Mouse (Mus musculus) G1E-ER4 (cell line): ENCODE data around the gene Adamts12. TPM values are rescaled to one million over a fixed set of nuclear protein-coding genes. Genes with fewer than 3 reads are reported as not detected.

Experiments
- GATA1 ChIP-seq: IDR thresholded peaks from one replicate; pipeline ENCODE4 v1.8.0; 2012; ENCODE audit warnings: low read length, inconsistent platforms
- polyA plus RNA-seq: library from polyadenylated mRNA; stranded (reverse); fragments of >175 nt; gene quantifications from 2 replicates; pipeline ENCODE4 v1.2.3, GENCODE M21; 2012

The Adamts12 gene
- polyA plus RNA-seq, 1 experiment = not detected

DNA sequence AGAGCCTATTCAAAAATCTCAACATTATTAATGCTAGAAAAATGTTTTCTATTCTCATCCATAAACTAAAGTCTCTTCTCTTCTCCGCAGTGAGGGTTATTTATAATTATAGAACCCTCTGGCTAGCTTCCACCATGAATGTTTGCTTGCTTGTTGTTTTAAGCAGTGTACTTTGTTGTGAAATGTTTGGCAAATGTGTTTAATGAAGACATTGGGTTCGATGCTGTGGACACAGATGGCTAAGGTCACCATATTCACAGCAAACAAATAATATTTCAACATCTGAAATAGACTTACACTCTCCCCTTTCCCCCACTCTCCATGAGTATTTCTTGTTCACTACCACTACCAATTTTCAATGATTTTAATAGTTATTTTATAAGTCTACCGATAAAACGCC lies 125.9 kb downstream of the Adamts12 start:
- TF ChIP-seq GATA1 = no peak

DNA sequence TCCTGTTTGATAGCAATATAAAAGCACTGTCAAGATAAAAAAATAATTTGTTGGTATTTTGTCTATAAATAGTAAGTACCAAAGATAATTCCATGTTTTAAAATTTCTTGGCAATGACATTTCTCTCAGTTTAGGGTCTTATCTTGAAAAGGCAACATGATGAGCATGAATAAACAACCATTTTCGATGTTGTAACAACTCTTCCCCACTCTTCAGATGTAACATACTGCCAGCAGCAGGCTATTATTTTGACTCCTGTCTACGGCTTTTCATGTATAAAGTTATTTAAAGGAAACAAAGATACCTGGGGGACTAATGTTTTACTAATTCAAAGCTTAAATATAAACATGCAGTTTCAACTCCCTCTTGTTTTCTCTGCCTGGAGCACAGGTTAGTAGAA lies 128.2 kb downstream of the Adamts12 start:
- TF ChIP-seq GATA1 = no peak

DNA sequence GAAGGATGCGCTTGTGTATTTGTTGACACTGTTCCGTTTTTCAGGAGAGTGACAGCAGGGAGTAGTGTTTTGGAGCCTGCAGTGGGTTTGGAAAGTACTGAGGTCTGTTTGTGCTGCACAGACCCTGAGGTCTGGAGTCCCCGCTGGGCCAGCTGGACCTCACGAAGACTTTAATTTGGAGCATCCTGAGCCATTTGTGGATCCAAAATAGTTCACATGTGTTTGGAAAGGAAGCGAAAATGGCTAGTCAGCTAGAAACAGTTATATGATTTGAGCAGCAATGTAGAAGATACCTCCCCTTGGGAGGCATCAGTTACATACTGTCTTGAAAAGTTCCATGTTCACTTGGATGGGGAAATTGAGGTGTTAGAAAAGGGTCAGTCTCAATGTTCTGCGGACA lies 132.5 kb downstream of the Adamts12 start:
- no peak for TF ChIP-seq GATA1

DNA sequence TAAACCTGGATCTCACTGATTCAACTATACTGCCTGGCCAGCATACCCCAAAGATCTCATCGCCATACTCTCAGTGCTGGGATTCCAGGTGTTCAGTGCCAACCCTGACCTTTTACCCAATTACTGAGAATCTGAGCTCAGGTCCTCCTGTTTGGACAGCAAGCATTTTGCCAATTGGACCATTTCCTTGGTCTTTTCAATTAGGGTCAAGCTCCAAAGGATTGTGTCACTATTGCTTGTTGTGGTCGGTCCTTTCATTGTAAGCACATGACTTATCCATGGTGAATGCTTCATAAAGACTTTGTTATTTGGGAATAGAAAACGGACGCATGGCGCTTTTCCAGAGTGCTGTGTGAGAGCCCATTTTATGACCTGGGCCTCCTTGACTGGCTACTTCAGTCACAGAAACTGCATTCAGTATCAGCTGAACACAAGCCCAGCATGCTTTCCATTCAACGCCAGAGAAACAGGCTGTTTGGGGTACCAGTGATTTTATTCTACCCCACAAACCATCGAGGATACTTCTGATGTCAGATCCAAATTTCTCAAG lies 133.7 kb downstream of the Adamts12 start:
- no peak for TF ChIP-seq GATA1

DNA sequence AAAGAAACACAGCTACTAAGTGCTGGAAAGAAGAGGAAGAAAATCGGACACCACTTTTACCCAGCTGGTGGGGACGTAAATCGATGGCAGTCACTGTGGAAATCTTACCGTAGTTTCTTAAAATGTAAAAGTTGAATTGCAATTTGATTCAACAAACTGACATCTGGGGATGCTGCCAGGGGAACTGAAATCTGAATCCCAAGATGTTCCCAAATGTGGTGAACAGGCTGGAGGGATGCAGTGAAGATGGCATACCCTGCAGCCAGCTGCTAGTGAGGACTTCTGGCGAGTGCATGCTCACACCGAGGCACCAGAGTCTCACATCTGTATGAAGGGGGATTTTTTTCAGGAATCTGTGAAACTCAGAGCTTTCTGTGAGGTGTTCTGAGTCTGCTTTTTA lies 138.5 kb downstream of the Adamts12 start:
- TF ChIP-seq GATA1 = no peak

DNA sequence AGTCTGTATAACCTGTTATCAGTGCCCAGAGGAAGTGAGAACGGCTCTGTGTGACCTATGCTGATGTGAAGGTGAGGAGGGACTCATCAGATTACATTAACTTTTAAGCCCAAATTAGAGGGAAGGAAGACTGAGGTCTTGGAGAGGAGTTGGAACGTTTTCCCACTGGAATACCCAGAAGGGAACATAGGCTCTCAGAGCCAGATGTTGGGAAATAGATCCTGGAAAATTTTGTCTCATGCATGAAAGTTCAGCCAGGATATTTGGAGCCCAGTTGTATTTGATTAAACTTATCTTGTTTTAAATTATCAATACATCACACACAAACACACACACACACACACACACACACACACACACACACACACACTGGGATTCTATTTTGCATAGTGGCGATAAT lies 140.3 kb downstream of the Adamts12 start:
- no peak for TF ChIP-seq GATA1

DNA sequence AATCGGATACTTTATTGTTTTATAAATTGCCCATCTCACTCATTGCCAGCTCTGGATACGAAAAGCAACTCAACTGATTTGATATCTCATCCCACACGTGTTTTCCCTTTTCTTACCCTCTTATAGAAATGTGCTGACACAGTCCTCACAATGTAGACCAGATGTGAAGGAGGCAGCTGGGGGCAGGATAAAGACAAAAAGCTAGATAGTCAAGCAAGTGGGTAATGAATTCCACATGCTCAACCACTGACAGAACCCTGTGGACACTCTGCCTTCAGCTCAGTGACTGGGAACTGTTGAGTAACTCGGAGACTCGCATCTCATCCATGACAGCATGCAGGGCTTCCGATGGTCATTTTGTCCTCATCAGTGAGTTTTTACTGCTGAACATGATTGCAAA lies 146.4 kb downstream of the Adamts12 start:
- TF ChIP-seq GATA1 = no peak

DNA sequence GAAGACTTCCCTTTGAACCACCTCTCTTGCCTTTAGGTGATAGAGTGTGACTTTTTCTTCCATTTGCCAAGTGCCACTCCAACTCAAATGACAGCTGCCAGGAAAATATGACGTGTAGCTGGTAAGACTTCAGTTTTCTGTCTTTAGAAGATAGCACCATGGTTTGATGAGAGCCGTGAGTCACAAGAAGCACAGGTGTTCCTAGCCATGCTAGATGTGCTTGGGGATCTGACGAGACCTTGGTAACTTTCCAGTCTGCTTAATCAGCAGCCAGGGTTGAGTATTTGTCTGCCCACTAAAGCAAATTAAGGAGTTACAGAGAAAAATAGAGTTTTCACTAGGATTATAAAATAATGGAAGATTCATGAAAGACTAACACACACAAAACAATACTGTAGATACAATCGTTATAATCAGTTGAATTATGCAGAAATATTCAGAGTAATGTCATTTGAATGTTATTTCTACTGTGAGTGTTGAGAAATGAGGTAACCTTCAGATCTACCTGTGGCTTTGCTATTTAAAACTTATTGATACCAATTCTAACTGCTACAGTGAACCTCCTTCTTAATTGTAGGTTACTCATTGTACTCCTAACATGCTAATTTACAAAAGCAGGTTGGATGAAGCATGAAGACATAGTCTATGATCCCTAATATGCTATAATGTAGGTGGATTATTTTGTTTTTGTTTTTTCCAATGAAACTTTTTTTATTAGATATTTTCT lies 169.5 kb downstream of the Adamts12 start:
- no peak for TF ChIP-seq GATA1

DNA sequence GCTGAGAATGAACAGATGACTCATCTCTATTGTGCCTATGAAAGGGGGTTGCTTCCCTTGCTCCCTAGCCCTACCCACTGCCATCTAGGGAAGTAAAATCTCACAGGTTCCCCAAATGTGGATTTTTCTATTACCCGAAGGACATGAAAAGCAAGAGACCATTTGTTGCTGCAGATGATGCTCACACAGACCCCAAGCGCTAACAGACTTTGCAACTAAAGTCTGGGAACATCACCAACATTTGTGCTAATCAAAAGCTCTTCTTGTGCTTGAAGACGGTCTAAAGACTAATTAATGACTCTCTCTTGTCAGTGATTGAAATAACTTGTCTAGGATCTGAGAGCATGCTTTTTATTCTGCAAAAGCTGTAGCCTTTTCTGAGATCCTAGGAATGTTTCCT lies 175.8 kb downstream of the Adamts12 start:
- TF ChIP-seq GATA1 = no peak

DNA sequence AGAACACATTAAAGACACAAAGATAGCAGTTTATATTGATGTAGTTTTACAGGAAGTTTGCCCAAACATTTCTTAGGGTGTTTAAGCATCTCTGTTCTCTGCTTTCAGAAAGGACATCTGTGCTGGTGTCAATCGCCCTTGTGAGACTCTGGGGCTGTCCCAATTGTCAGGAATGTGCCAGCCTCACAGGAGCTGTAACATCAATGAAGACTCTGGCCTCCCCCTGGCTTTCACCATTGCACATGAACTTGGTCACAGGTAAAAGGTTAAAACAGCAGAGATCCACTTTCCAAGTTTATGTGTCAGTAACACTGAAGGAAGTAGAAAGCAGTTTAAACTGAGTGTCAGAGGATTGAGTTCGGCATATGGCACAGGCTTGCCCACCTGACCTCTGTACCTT lies 176.7 kb downstream of the Adamts12 start:
- TF ChIP-seq GATA1 = no peak

DNA sequence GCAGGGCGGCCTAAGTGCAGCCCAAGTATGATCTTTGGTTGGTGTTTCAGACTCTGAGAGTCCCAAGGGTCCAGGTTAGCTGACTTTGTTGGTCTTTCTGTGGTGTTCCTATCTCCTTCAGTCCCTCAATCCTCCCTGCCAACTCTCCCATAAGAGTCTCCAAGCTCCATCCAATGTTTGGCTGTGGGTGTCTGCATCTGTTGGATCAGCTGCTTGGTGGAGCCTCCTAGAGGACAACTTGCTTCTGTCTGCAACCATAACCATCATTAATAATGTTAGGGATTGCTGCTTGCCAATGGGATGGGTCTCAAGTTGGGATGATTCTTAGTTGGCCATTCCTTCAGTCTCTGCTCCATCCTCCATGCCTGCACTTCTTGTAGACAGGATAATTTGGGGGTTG lies 181.8 kb downstream of the Adamts12 start:
- no peak for TF ChIP-seq GATA1

DNA sequence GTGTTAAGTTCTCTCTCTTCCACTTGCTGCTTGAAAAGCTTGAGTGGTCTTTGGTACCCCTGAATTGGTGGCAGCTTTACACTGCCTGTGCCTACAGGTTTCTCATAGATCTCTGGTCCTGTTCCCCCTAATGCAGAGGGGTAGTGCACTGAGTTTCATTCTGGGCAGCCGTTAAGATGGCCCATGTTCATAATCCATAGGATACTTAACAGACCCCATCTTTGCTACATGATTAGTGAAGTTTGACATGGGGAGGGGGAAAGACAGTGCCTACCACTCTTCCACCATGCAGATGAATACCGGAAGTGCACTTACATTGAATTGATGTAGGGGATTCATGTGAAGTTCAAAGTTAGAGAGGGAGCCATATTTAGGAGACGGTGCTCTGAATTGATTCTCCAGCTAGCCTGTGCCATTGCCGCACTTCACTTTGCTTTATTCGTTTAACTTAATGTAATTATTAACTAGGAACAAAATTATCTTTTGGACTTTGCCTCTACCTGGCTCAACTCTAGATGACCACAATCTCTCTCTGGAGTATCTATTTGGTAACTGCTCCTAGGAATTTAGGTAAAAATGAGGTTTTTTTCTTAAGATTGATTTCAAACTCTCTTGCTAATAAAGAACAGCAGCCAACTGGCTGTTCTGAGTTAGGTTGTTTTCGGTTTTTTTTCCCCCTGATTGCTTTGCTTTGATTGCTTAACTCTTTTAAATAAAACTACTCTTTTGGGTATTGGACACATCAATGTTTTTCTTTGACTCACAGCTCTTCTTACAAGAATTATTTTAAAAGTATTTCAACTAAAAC lies 214.9 kb downstream of the Adamts12 start:
- TF ChIP-seq GATA1 = no peak

DNA sequence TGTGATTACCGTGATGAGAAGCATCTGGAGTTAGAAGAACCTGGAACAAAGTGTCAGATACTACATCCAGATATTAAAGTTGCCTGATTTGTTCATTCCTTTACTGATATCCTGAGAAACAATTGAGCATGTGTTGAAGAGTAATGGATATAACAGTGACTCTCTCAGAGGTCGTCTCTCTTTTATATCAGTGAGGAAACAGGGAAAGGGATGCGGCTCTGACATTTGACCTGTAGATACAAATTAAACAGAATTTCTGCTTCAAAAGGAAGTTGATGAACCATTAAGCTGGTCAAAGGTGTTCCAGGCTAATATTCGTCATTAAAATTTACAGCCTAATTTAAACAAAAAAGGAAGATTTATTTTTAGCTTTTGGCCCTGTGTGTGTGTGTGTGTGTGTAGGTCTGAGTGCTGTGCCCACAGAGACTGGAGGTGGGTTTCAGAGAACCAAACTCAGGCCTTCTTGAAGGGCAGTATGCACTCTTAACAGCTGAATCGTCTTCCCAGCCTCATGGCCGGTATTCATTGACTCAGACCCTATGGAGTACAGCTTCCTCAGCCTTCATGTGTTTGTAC lies 216.2 kb downstream of the Adamts12 start:
- TF ChIP-seq GATA1 = no peak

DNA sequence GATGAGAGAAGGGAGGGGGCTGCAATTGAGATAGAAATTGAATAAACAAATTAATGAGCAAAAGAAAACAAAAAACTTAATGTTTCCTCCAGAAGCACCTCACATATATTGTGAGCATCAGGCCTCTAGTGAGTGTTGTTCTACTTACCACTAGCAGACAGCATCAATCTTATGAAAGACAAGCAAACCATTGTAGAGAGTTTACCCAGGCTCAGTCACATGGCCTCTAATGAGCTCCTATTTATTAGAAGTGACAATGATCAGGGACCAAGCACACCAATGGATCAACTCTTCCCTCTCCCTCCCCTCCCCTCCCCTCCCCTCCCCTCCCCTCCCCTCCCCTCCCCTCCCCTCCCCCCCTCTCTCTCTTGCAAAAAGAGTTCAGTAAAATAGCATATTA lies 218.6 kb downstream of the Adamts12 start:
- no peak for TF ChIP-seq GATA1

DNA sequence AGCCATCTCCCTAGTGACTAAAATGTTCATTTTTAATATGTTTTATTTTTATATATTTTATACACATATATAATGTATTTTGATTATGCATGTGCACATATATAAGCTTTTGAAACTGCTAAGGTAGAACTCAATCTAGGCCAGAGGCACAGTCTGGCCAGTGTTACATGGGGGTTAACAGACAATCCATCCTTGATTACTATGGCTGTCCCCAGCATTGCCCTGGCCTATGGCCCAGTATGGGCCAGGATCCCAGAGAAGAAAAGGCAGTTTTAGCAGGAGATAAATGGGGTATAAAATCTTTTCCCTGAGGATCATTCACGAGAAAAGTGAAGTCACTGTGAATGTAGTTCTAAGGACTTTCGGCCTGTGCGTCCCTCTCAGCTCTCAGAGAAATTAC lies 223.2 kb downstream of the Adamts12 start:
- no peak for TF ChIP-seq GATA1

DNA sequence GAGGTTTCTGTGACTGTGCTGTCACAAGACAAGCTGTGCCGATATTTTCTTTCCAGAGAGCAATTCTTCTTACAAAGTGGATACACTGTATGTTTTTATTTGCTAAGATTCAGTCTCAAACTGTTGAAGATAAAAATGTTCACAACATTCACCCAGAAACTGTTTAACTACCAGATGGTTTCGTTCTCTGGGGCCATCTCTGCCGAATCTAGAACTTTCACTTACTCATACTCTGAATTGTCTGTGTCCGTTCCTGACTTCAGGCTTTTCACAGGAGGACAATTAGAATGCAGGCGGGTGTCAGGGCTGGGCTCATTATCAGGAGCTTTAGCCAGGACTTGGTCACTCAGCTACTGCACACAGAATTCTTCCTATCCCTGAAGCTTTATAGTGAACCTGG lies 227.7 kb downstream of the Adamts12 start:
- no peak for TF ChIP-seq GATA1
